Mouse (Mus musculus) stomach, postnatal 0 days (tissue): Measurements from ENCODE around the gene Ibsp. TPM values are rescaled to one million over a fixed set of nuclear protein-coding genes. Genes with fewer than 3 reads are reported as not detected.

ENCODE experiments used
- ATAC-seq: fragments of 200-750 bp; cut with Nextera tagmentation; 2 replicates; pipeline ENCODE4 v1.8.0; 2017; ENCODE audit not compliant: low FRiP score, low TSS enrichment
- DNase-seq: peaks from one replicate; pipeline ENCODE4 v3.0.0-alpha.2; 2016; ENCODE audit warnings: low spot score
- H3K27ac ChIP-seq: fragments of 300-500 bp; sonication (generic); replicated peaks from 2 replicates; pipeline ENCODE4 v1.5.1; 2014; ENCODE audit warnings: mild to moderate bottlenecking, control low read depth
- H3K27me3 ChIP-seq: fragments of 300-500 bp; sonication (generic); 2 replicates; pipeline ENCODE4 v1.6.1; 2014; ENCODE audit warnings: low read length; ENCODE audit not compliant: control insufficient read depth, insufficient read depth
- H3K36me3 ChIP-seq: fragments of 300-500 bp; sonication (generic); 2 replicates; pipeline ENCODE4 v1.6.1; 2014; ENCODE audit warnings: low read length, mixed read lengths; ENCODE audit not compliant: control insufficient read depth, insufficient read depth
- H3K4me1 ChIP-seq: fragments of 300-500 bp; sonication (generic); replicated peaks from 2 replicates; pipeline ENCODE4 v1.6.1; 2014; ENCODE audit warnings: antibody characterized with exemption; ENCODE audit not compliant: control insufficient read depth, insufficient read depth
- H3K4me2 ChIP-seq: fragments of 300-500 bp; sonication (generic); replicated peaks from 2 replicates; pipeline ENCODE4 v1.6.1; 2014; ENCODE audit warnings: low read depth, mild to moderate bottlenecking, control low read depth, moderate library complexity
- H3K4me3 ChIP-seq: fragments of 300-500 bp; sonication (generic); 2 replicates; pipeline ENCODE4 v1.5.1; 2014; ENCODE audit warnings: low read depth, low read length, control low read depth
- H3K9ac ChIP-seq: fragments of 300-500 bp; sonication (generic); 2 replicates; pipeline ENCODE4 v1.6.1; 2014; ENCODE audit warnings: mild to moderate bottlenecking, low read length, control low read depth, mixed read lengths
- H3K9me3 ChIP-seq: fragments of 300-500 bp; sonication (generic); 2 replicates; pipeline ENCODE4 v1.6.1; 2016; ENCODE audit warnings: low read length; ENCODE audit not compliant: control insufficient read depth
- CTCF ChIP-seq: IDR thresholded peaks from 2 replicates; pipeline ENCODE4 v1.5.1; 2016; ENCODE audit warnings: antibody characterized with exemption, low read depth, mild to moderate bottlenecking, moderate library complexity
- EP300 ChIP-seq: optimal IDR thresholded peaks from 2 replicates; pipeline ENCODE3; 2016; ENCODE audit warnings: antibody characterized with exemption
- WGBS: fragments of 180-500 bp; shearing (Covaris S2); extraction: QIAGEN DNeasy Blood & Tissue Kit; methylation state at CpG from one replicate; pipeline ENCODE4 v1.1.7; 2014; 5-methylcytosine and 5-hydroxymethylcytosine counted together
- polyA plus RNA-seq: library from polyadenylated mRNA; unstranded; fragments of >200 nt; fragmentation: Nextera tagmentation; extraction: Ambion mirVana; gene quantifications from 2 replicates; pipeline ENCODE4 v1.2.1, GENCODE M21; 2015

Gene Ibsp
- polyA plus RNA-seq = 0.13 and 0.21 TPM in 2 replicates

DNA sequence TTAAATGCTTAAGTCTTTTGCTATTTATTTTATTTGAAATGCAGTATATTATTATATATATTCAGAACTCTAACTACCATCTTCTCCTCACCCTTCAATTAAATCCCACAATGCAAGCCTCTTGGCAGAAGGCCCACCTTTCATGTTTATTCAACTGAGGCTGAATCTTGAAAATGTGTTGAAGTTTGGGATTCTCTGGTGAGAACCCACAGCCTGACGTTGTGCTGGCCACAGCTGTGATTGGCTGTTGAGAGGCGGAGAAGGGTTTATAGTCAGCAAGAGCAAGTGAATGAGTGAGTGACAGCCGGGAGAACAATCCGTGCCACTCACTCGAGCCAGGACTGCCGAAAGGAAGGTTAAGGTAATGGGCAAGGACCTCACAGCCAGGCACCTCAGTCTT lies at the start of gene Ibsp:
Gene Ibsp (plus strand): TSS at position 178 of the 400 bp plus-strand sequence.
- DNase-seq (no peak), ATAC-seq (no peak)
- Histone ChIP-seq H3K27ac (no peak within 1 kb of the TSS), H3K27me3 (no peaks in the 10 kb centered on the region), H3K9me3 (no peaks in the 10 kb centered on the region), H3K36me3 (no peaks in the 10 kb centered on the region), H3K4me3 (no peak within 1 kb of the TSS), H3K9ac (no peak within 1 kb of the TSS), H3K4me1 (no peaks in the 10 kb centered on the region), H3K4me2 (no peak within 1 kb of the TSS)
- WGBS = 46% methylated on average over 6 of the region's 6 CpGs
- TF ChIP-seq EP300 (no peak), CTCF (no peak)

DNA sequence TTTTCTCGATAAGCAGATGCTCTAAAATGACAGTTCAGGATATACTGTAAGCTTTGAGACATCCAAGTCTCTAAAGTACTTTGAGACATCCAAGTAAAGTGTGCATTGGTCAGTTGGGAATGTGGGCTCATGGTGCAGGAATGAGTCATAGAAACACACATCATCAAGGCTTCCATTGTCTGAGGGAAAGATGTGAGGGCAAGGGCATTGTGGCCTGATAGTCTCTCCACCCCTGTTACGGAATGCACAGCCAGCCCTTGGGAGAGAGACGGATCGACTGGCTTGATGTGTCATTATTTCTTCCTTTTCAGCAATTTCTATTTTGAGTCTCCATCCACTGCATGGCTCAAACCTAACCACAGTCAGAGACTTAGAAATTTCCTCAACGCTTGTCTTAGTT lies 47.2 kb upstream of the Ibsp start:
- no peak overlapping the region for H3K4me3 ChIP-seq
- no peak overlapping the region for H3K9ac ChIP-seq
- H3K27me3 ChIP-seq = no peaks in the 10 kb centered on the region
- H3K4me1 ChIP-seq = no peaks in the 10 kb centered on the region
- no peaks in the 10 kb centered on the region for H3K9me3 ChIP-seq
- ATAC-seq (no peak), DNase-seq (no peak)
- no peaks in the 10 kb centered on the region for H3K36me3 ChIP-seq
- WGBS = 79% methylated on average over 5 of the region's 5 CpGs
- no peak overlapping the region for H3K4me2 ChIP-seq
- H3K27ac ChIP-seq = no peak overlapping the region
- no peak for TF ChIP-seq EP300
- TF ChIP-seq CTCF = no peak

- ATAC-seq = no peak
- DNase-seq = no peak
- Histone ChIP-seq H3K9ac (no peak overlapping the region), H3K9me3 (no peaks in the 10 kb centered on the region), H3K4me3 (no peak overlapping the region), H3K4me1 (no peaks in the 10 kb centered on the region), H3K36me3 (no peaks in the 10 kb centered on the region), H3K27ac (no peak overlapping the region), H3K4me2 (no peak overlapping the region), H3K27me3 (no peaks in the 10 kb centered on the region)
- TF ChIP-seq CTCF (no peak), EP300 (no peak)
- WGBS = 50% methylated on average over 3 of the region's 3 CpGs
Measured at GRCm38 (mm10) chr5:104256585-104256984, 42.4 kb upstream of the Ibsp start.

- Histone ChIP-seq H3K9ac (no peak overlapping the region), H3K4me3 (no peak overlapping the region), H3K4me2 (no peak overlapping the region), H3K27me3 (no peaks in the 10 kb centered on the region), H3K4me1 (no peaks in the 10 kb centered on the region), H3K27ac (no peak overlapping the region), H3K36me3 (no peaks in the 10 kb centered on the region), H3K9me3 (no peaks in the 10 kb centered on the region)
- TF ChIP-seq CTCF (no peak), EP300 (no peak)
- WGBS = 48% methylated on average over 4 of the region's 4 CpGs
- DNase-seq (no peak), ATAC-seq (no peak)
Measured at GRCm38 (mm10) chr5:104261908-104262461, 37.0 kb upstream of the Ibsp start.

DNA sequence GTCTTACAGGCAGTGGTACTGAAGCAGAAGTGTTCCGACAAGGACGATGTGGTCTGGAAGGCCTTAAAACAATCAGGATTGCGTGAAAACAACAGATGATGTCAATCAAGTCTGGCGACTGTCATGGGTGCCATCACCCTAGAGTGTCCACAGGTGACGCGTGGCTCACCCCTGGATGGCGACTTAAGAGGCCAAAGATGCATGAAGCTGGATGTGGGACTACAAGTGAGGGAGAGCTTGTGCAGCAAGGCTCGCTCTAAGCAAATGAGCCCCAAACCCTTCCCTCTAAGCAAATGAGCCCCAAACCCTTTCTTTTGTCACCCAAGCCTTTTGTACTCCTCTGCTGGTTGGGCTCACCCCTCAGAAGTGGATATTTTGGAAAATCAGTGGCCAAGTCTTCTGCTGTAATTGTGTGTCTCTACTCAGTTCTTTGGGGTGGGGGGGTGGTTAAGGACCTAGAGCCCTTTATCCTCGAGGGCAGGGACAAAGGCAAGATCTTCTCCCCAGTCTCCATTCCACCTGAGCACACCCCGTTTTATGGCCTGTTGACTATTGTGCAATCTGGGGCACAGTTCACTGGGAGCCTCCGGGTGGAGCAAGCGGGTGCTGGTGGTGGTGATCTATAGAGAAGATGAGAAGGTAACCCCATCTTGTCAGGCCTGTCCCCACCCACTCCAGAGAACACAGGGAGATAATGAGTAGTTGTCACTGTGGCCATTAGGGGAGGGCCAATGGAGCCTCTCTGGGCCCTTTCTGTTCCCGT lies 35.8 kb upstream of the Ibsp start:
- Histone ChIP-seq H3K27ac (no peak overlapping the region), H3K4me3 (no peak overlapping the region), H3K36me3 (no peaks in the 10 kb centered on the region), H3K9ac (no peak overlapping the region), H3K4me1 (no peaks in the 10 kb centered on the region), H3K27me3 (no peaks in the 10 kb centered on the region), H3K4me2 (no peak overlapping the region), H3K9me3 (no peaks in the 10 kb centered on the region)
- 86% methylated on average over 13 of the region's 13 CpGs for WGBS
- ATAC-seq (no peak), DNase-seq (no peak)
- no peak for TF ChIP-seq CTCF
- TF ChIP-seq EP300 = no peak

GRCm38 (mm10) chr5:104294201-104294600 lies 4.8 kb upstream of the Ibsp start:
- ATAC-seq (no peak), DNase-seq (no peak)
- H3K4me2 ChIP-seq = no peak overlapping the region
- no peaks in the 10 kb centered on the region for H3K27me3 ChIP-seq
- H3K9ac ChIP-seq = no peak overlapping the region
- WGBS = 75% methylated on average over 6 of the region's 6 CpGs
- no peak overlapping the region for H3K4me3 ChIP-seq
- no peaks in the 10 kb centered on the region for H3K9me3 ChIP-seq
- H3K27ac ChIP-seq = no peak overlapping the region
- H3K4me1 ChIP-seq = no peaks in the 10 kb centered on the region
- no peak for TF ChIP-seq CTCF
- TF ChIP-seq EP300 = no peak
- H3K36me3 ChIP-seq = no peaks in the 10 kb centered on the region
